Mouse (Mus musculus): Measurements from ENCODE around the gene Dph1. TPM values are rescaled to one million over a fixed set of nuclear protein-coding genes. Genes with fewer than 3 reads are reported as not detected.

The Dph1 gene
- polyA plus RNA-seq, 1 experiment: not detected

DNA sequence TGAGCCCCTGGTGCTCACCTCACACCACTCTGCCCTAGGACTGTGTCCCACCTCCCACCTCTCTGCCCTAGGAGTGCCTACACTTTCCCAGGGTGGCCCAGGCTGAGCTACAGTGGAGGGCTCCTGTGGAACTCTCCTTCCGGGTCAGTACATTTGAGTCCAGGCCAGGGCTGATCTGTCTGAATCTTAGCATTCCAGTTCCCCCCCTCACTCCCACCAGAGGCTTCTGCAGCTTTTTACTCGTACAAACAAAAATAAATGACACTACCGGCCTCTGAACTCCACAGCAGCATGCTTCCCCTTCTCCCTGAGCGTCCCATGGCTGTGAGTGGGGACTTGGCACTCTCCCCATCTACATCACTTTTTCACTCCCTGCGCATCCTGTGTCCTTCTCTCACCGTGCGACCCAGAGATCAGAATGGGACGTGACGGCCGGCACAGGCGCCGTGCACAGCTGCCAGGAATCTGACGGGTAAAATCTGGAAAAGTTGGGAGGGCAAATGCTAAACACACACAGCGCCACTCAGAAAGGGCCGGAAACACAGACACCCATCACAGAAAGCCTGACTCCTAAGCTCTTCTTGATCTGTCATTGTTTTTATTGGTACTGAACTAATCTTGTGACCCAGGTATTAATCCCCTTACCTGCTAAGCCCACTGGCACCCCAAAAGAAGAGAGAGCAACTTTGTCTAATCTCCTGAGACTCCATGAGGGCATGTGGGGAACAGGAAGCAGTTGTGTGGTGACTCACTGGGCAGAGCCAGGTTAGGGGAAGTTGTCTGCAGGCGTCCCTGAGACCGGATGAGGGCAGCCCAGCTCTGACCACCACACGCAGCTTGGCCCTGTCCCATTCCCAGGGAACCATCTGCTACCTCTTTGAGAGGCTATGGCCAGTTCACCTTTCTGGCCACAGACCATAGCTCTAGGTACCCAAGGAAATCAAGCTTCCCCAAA, 38.2 kb downstream of the Dph1 start:
- TF ChIP-seq POLR2A (IDR thresholded peaks at IDR 0.05; ENCODE audit: insufficient read depth, low read depth, low read length) (no peak), CTCF (IDR thresholded peaks at IDR 0.05; ENCODE audit: insufficient read depth, low read depth, low read length) (no peak)
- Histone ChIP-seq H3K4me1 (ENCODE audit: control insufficient read depth, insufficient read depth, low read length) (peaks cover 8% of the 10 kb centered on the region), H3K4me3 (ENCODE audit: insufficient read depth, low read depth, low read length) (no peak overlapping the region), H3K27ac (ENCODE audit: insufficient read depth, low read depth, low read length) (no peak overlapping the region)
- WGBS: 86% methylated on average over 18 of the region's 18 CpGs

DNA sequence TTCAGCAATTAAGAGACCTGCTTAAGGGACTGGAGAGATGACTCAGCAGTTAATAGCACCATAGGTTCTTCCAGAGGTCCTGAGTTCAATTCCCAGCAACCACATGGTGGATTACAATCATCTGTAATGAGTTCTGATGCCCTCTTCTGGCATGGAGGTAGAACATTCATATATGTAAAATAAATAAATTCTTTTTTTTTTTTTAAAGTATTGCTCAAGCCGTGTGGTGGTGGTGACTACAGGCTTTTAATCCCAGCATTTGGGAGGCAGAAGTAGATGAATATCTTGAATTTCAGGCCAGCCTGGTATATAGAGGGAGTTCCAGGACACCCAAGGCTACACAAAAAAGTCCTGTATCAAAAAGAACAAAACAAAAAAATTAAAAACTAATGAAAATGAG, 40.7 kb downstream of the Dph1 start:
- no peak overlapping the region for H3K27ac ChIP-seq (ENCODE audit: insufficient read depth, low read depth, low read length)
- TF ChIP-seq POLR2A (IDR thresholded peaks at IDR 0.05; ENCODE audit: insufficient read depth, low read depth, low read length): no peak
- no peak for TF ChIP-seq CTCF (IDR thresholded peaks at IDR 0.05; ENCODE audit: insufficient read depth, low read depth, low read length)

GRCm38 (mm10) chr11:75148332-75149035, 42.6 kb downstream of the Dph1 start:
- Histone ChIP-seq H3K27ac (ENCODE audit: insufficient read depth, low read depth, low read length) (no peak overlapping the region), H3K4me1 (ENCODE audit: control insufficient read depth, insufficient read depth, low read length) (peaks cover 8% of the 10 kb centered on the region), H3K4me3 (ENCODE audit: insufficient read depth, low read depth, low read length) (no peak overlapping the region)
- 90% methylated on average over 11 of the region's 11 CpGs for WGBS
- TF ChIP-seq CTCF (IDR thresholded peaks at IDR 0.05; ENCODE audit: insufficient read depth, low read depth, low read length) (no peak), POLR2A (IDR thresholded peaks at IDR 0.05; ENCODE audit: insufficient read depth, low read depth, low read length) (no peak)

More for the DNA sequence above, 40.7 kb downstream of the Dph1 start:
- H3K4me3 ChIP-seq (ENCODE audit: insufficient read depth, low read depth, low read length): no peak overlapping the region
- 80% methylated on average over 1 of the region's 1 CpGs for WGBS
- H3K4me1 ChIP-seq (ENCODE audit: control insufficient read depth, insufficient read depth, low read length): peaks cover 8% of the 10 kb centered on the region

DNA sequence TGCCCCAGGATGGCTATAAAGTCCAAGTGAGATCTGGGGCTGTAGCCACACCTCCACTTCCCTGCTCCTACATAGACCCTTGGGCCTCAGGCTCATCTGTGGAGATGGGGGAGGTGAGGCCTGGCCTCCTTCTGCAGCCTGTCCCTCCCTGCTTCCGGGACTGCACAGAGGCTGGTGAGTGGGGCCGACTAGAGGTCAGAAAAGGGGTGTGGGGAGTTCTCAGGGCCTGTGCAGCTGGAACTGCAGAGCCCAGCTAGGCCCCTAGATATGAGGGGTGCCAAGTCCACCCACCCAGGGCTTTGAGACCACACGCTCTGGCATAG, 43.2 kb downstream of the Dph1 start:
- Histone ChIP-seq H3K4me1 (ENCODE audit: control insufficient read depth, insufficient read depth, low read length) (peaks cover 8% of the 10 kb centered on the region), H3K4me3 (ENCODE audit: insufficient read depth, low read depth, low read length) (no peak overlapping the region), H3K27ac (ENCODE audit: insufficient read depth, low read depth, low read length) (no peak overlapping the region)
- 72% methylated on average over 3 of the region's 3 CpGs for WGBS
- no peak for TF ChIP-seq POLR2A (IDR thresholded peaks at IDR 0.05; ENCODE audit: insufficient read depth, low read depth, low read length)

DNA sequence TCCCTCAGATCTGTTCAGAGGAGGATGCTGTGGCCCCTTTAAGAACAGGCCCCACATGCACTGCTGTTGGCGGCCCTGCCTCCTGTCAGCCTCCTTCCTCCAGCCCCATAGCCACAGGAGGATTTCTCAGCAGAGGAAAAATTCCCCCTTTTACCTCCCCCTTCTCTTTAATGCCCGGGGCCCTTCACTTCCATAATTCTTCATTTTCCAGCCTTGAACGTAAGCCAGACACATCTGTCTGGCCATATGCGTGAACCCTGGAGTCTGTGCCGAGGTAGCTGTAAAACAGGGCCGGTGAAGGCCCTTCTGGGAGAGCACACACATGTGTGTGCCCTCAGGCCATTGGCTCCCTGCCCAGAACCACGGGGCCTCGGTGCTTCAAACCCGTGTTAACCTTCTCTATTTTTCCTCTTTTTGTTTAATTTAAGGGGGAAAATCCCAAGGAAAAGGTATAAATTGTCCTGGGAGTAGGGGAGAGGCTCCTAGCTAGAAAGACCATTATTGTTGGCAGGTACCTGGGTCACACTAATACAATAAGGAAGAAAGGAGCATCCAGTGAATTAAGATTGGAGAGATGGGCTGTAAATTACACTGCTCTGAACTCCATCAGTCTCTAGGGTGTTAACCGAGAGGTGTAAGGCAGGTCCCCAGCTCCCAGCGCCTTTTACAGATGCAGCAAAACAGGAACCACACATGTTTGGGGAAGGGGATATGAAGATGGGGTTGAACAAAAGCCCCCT, 43.8 kb downstream of the Dph1 start:
- H3K4me3 ChIP-seq (ENCODE audit: insufficient read depth, low read depth, low read length): no peak overlapping the region
- WGBS: 63% methylated on average over 11 of the region's 11 CpGs
- 0 out of 2 replicates have a peak overlapping the region, but pooled peaks have one; percentile 45 for H3K27ac ChIP-seq (ENCODE audit: insufficient read depth, low read depth, low read length)
- peaks cover 8% of the 10 kb centered on the region for H3K4me1 ChIP-seq (ENCODE audit: control insufficient read depth, insufficient read depth, low read length)
- TF ChIP-seq CTCF (IDR thresholded peaks at IDR 0.05; ENCODE audit: insufficient read depth, low read depth, low read length) (no peak), POLR2A (IDR thresholded peaks at IDR 0.05; ENCODE audit: insufficient read depth, low read depth, low read length) (no peak)

GRCm38 (mm10) chr11:75145841-75146240, 45.2 kb downstream of the Dph1 start:
- H3K4me3 ChIP-seq (ENCODE audit: insufficient read depth, low read depth, low read length): no peak overlapping the region
- WGBS: 80% methylated on average over 2 of the region's 2 CpGs

DNA sequence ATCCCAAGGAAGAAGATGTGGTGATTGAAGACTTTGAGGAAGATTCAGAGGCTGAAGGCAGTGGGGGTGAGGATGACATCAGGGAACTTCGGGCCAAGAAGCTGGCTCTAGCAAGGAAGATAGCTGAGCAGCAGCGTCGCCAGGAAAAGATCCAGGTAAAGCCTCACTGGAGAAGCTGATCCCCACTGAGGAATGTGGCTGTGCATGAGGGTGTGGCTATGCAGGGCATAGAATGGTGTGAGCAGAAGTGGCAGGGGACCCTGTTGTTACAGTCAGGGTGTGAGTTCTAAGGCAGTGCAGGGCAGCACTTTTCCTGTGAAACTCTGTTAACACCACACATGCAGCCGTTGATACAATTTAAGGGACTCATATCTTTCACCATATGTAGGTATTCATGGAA, 48.3 kb downstream of the Dph1 start:
- TF ChIP-seq POLR2A (IDR thresholded peaks at IDR 0.05; ENCODE audit: insufficient read depth, low read depth, low read length) (no peak), CTCF (IDR thresholded peaks at IDR 0.05; ENCODE audit: insufficient read depth, low read depth, low read length) (no peak)
- no peak overlapping the region for H3K4me3 ChIP-seq (ENCODE audit: insufficient read depth, low read depth, low read length)
- H3K27ac ChIP-seq (ENCODE audit: insufficient read depth, low read depth, low read length): no peak overlapping the region
- WGBS: 85% methylated on average over 4 of the region's 4 CpGs
- H3K4me1 ChIP-seq (ENCODE audit: control insufficient read depth, insufficient read depth, low read length): peaks cover 15% of the 10 kb centered on the region

More at GRCm38 (mm10) chr11:75145841-75146240, 45.2 kb downstream of the Dph1 start:
- Histone ChIP-seq H3K4me1 (ENCODE audit: control insufficient read depth, insufficient read depth, low read length) (peaks cover 8% of the 10 kb centered on the region), H3K27ac (ENCODE audit: insufficient read depth, low read depth, low read length) (no peak overlapping the region)
- TF ChIP-seq POLR2A (IDR thresholded peaks at IDR 0.05; ENCODE audit: insufficient read depth, low read depth, low read length): no peak
- TF ChIP-seq CTCF (IDR thresholded peaks at IDR 0.05; ENCODE audit: insufficient read depth, low read depth, low read length): no peak

- TF ChIP-seq CTCF (IDR thresholded peaks at IDR 0.05; ENCODE audit: insufficient read depth, low read depth, low read length) (no peak), POLR2A (IDR thresholded peaks at IDR 0.05; ENCODE audit: insufficient read depth, low read depth, low read length) (no peak)
- 76% methylated on average over 1 of the region's 1 CpGs for WGBS
These were observed 49.1 kb downstream of the Dph1 start for GRCm38 (mm10) chr11:75141913-75142312.

More at GRCm38 (mm10) chr11:75141913-75142312, 49.1 kb downstream of the Dph1 start:
- Histone ChIP-seq H3K4me1 (ENCODE audit: control insufficient read depth, insufficient read depth, low read length) (peaks cover 10% of the 10 kb centered on the region), H3K27ac (ENCODE audit: insufficient read depth, low read depth, low read length) (no peak overlapping the region), H3K4me3 (ENCODE audit: insufficient read depth, low read depth, low read length) (no peak overlapping the region)

Measured in olfactory bulb, adult 2 months (tissue).